Mouse (Mus musculus) forebrain, embryonic 13.5 days (tissue): Measurements from ENCODE around the gene Mthfd1. TPM values are rescaled to one million over a fixed set of nuclear protein-coding genes. Genes with fewer than 3 reads are reported as not detected.

Experiments
- ATAC-seq: fragments of 200-750 bp; cut with Nextera tagmentation; 2 replicates; pipeline ENCODE4 v1.8.0; 2017
- H3K27ac ChIP-seq: fragments of 300-500 bp; sonication (generic); 2 replicates; pipeline ENCODE4 v1.5.1; 2015; ENCODE audit warnings: inconsistent platforms, mild to moderate bottlenecking, moderate library complexity
- H3K27me3 ChIP-seq: fragments of 300-500 bp; sonication (generic); 2 replicates; pipeline ENCODE4 v1.6.1; 2015; ENCODE audit warnings: mild to moderate bottlenecking, inconsistent platforms
- H3K36me3 ChIP-seq: fragments of 300-500 bp; sonication (generic); 2 replicates; pipeline ENCODE4 v1.6.1; 2015; ENCODE audit warnings: mild to moderate bottlenecking, inconsistent platforms; ENCODE audit not compliant: poor library complexity, severe bottlenecking
- H3K4me1 ChIP-seq: fragments of 300-500 bp; sonication (generic); 2 replicates; pipeline ENCODE4 v1.6.1; 2015; ENCODE audit warnings: inconsistent platforms
- H3K4me2 ChIP-seq: fragments of 300-500 bp; sonication (generic); 2 replicates; pipeline ENCODE4 v1.6.1; 2015; ENCODE audit warnings: inconsistent platforms, mild to moderate bottlenecking, moderate library complexity
- H3K4me3 ChIP-seq: fragments of 300-500 bp; sonication (generic); 2 replicates; pipeline ENCODE4 v1.5.1; 2015; ENCODE audit warnings: mild to moderate bottlenecking, inconsistent platforms
- H3K9ac ChIP-seq: fragments of 300-500 bp; sonication (generic); 2 replicates; pipeline ENCODE4 v1.6.1; 2015; ENCODE audit warnings: mild to moderate bottlenecking, inconsistent platforms
- H3K9me3 ChIP-seq: fragments of 300-500 bp; sonication (generic); replicated peaks from 2 replicates; pipeline ENCODE4 v1.6.1; 2016; ENCODE audit warnings: inconsistent platforms
- WGBS: fragments of 180-500 bp; shearing (Covaris S2); methylation state at CpG from one replicate; pipeline ENCODE4 v1.1.7; 2015; 5-methylcytosine and 5-hydroxymethylcytosine counted together
- polyA plus RNA-seq: library from polyadenylated mRNA; unstranded; fragments of >200 nt; fragmentation: Nextera tagmentation; extraction: Ambion mirVana; gene quantifications from 2 replicates; pipeline ENCODE4 v1.2.1, GENCODE M21; 2015

The Mthfd1 gene
- polyA plus RNA-seq, 1 experiment from 2014 or later, result 48.0 TPM

DNA sequence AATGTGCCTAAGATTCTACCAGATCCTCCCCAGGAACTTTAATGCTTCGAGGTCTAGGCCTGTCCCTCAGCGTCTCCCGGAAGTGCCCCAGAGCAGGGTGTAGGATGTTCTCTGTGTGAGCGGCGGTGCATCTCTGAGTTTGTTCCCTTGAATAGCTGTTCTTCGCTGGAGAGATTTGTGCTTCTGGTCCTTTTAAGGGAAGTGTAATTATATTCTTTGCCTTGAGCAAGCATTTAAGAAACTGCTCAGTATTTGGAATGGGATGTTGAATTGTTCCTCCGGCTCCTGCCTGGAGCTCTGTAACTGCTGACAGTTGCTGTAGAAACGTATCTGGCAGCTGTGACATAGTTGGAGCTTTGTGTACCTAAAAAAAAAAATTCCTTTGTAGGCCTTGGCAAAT, 32.9 kb downstream of the Mthfd1 start:
- Histone ChIP-seq H3K9me3 (no peaks in the 10 kb centered on the region), H3K27me3 (no peaks in the 10 kb centered on the region), H3K27ac (peak overlapping the region; percentile 77), H3K4me2 (peak overlapping the region; percentile 16; the same call in 1 of the 2 replicates), H3K4me3 (no peak overlapping the region), H3K9ac (no peak overlapping the region), H3K36me3 (peaks cover 70% of the 10 kb centered on the region), H3K4me1 (peaks cover 19% of the 10 kb centered on the region)
- WGBS, result 28% methylated on average over 8 of the region's 8 CpGs
- peak; percentile 69; the same call in 1 of the 2 replicates for ATAC-seq

DNA sequence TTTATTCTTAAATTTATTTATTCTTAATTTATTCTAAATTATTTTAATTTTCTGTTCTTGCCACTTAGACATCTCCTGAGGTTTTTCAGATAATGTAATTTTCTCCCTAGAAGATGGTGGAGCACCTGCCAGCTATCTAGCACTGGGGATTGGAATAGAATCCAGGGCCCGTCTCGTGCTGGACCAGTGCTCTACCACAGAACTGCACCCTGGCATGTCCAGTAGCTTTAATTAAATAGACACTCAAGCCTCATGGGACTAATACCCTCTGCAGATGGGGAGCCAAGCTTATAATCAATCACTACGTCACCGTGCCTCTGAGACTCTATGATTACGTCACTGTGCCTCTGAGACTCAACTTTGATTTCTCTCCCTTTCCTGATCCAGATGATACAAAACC, 33.4 kb downstream of the Mthfd1 start:
- Histone ChIP-seq H3K27ac (peak overlapping the region; percentile 75), H3K4me1 (peaks cover 19% of the 10 kb centered on the region), H3K9me3 (no peaks in the 10 kb centered on the region), H3K4me3 (no peak overlapping the region), H3K9ac (no peak overlapping the region), H3K36me3 (peaks cover 65% of the 10 kb centered on the region), H3K27me3 (no peaks in the 10 kb centered on the region), H3K4me2 (no peak overlapping the region)
- 46% methylated on average over 5 of the region's 5 CpGs for WGBS
- peak; percentile 68 for ATAC-seq

DNA sequence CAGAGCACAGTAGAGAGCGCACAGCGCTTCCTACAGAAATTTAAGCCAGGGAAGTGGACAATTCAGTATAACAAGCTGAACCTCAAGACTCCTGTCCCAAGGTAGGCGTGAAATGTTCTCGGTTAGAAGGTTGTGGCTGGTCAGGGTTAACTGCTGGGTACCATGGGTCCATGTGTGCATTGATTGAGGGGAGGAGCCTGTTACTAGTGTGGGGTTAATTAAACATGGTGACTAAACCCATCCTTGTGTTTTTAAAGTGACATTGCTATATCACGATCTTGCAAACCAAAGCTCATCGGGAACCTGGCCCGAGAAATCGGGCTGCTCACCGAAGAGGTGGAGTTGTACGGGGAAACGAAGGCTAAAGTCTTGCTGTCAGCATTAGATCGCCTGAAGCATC, 34.3 kb downstream of the Mthfd1 start:
- H3K4me3 ChIP-seq, result no peak overlapping the region
- H3K9ac ChIP-seq, result no peak overlapping the region
- H3K36me3 ChIP-seq, result peaks cover 60% of the 10 kb centered on the region
- H3K4me1 ChIP-seq, result peaks cover 19% of the 10 kb centered on the region
- WGBS, result 91% methylated on average over 12 of the region's 12 CpGs
- H3K9me3 ChIP-seq, result no peaks in the 10 kb centered on the region
- no peak overlapping the region for H3K27ac ChIP-seq
- no peak for ATAC-seq
- no peak overlapping the region for H3K4me2 ChIP-seq
- H3K27me3 ChIP-seq, result no peaks in the 10 kb centered on the region

DNA sequence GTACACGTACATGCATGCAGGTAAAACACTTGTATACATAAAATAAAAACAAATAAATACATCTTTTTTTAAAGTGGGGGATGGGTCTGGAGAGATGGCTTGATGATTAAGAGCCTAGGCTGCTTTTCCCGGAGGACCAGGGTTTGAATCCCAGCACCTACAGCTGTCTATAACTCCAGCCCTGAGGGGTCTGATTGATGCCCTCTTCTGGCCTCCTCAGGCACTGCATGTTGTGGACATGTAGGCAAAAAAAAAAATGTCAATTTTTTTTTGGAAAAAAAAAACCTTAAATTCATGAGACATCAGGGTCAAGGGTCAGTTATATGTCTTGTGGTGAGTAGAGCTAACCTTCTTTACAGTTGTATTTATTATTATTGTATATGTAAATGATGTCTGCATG, 35.2 kb downstream of the Mthfd1 start:
- no peak overlapping the region for H3K27ac ChIP-seq
- 94% methylated on average over 2 of the region's 2 CpGs for WGBS

DNA sequence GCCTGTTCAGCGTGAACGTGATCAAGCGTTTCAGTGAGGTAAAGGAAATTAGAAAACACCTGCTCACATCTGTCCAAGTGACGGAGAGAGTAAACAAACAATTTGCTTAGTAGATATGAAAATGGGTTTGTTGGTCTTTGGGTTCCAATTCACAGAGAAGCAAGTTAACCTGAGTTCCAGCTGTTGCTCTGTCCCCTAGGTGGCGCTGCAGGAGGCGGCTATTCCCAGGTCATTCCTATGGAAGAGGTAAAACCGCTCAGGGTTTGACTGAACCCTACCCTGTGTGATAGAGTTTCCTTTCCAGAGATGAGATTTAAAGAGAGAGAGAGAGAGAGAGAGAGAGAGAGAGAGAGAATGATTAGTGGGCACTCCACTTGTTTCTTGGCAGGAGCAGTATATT, 38.1 kb downstream of the Mthfd1 start:
- no peaks in the 10 kb centered on the region for H3K27me3 ChIP-seq
- peaks cover 69% of the 10 kb centered on the region for H3K36me3 ChIP-seq
- no peak overlapping the region for H3K27ac ChIP-seq
- 57% methylated on average over 7 of the region's 7 CpGs for WGBS
- H3K9me3 ChIP-seq, result no peaks in the 10 kb centered on the region
- H3K9ac ChIP-seq, result no peak overlapping the region
- no peak overlapping the region for H3K4me3 ChIP-seq
- no peak overlapping the region for H3K4me2 ChIP-seq
- ATAC-seq, result no peak
- peaks cover 9% of the 10 kb centered on the region for H3K4me1 ChIP-seq

More for the DNA sequence above, 35.2 kb downstream of the Mthfd1 start:
- Histone ChIP-seq H3K4me2 (no peak overlapping the region), H3K4me1 (peaks cover 19% of the 10 kb centered on the region), H3K9me3 (no peaks in the 10 kb centered on the region), H3K36me3 (peaks cover 54% of the 10 kb centered on the region), H3K4me3 (no peak overlapping the region), H3K9ac (no peak overlapping the region), H3K27me3 (no peaks in the 10 kb centered on the region)
- ATAC-seq, result no peak

DNA sequence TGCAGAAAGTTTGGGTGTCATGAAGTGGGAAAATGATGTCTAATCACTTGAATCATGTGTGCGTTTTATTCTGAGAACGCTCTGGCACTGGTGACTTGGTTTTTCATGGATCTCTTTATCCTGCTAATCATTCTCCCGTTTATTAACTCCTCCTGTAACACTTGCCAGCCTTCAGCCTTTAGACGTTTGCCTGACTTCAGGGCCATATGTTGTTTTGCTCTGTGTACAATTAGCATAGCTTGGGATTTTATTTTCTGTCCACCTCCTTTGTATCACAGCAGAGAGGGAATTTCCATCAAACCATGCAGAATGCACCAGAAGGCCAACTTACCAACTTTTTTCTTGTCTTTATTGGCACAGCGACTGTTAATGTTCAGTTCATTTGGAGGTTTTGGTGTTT, 42.7 kb downstream of the Mthfd1 start:
- Histone ChIP-seq H3K9ac (no peak overlapping the region), H3K4me2 (no peak overlapping the region), H3K36me3 (peaks cover 56% of the 10 kb centered on the region), H3K9me3 (no peaks in the 10 kb centered on the region), H3K4me3 (no peak overlapping the region), H3K27ac (no peak overlapping the region), H3K4me1 (0 out of 2 replicates have a peak, but pooled peaks cover 3% of the 10 kb centered on the region), H3K27me3 (no peaks in the 10 kb centered on the region)
- 79% methylated on average over 5 of the region's 5 CpGs for WGBS
- peak; percentile 61; the same call in 1 of the 2 replicates for ATAC-seq

DNA sequence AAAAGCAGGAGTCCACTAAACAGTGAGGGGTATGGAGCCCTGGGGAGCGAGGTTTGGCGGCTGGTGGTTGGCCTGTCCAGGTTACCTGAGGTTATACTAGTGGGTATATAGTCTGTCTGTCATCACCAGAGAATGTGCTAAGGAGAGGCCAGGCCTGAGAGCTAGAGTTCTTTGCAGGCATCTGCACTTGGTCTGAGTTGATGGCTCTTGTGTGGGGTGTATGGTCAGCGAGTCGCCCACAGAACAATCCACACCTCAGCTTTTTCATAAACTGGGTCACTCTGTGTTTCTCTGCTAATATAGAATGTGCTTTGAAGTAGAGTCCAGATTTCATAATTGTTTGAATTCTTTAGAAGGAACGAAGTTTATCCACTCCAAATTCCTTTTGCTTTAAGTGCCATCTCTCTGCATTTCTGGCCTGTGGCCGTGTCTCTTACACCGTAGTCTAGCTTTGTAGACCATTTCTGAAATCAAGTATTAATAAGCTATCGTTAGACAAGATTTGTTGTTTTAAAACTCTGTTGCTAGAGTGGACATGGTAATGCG, 44.3 kb downstream of the Mthfd1 start:
- Histone ChIP-seq H3K4me2 (no peak overlapping the region), H3K4me1 (peaks cover 6% of the 10 kb centered on the region; the same call in 1 of the 2 replicates), H3K4me3 (no peak overlapping the region), H3K9me3 (no peaks in the 10 kb centered on the region), H3K9ac (no peak overlapping the region), H3K36me3 (peaks cover 62% of the 10 kb centered on the region), H3K27me3 (no peaks in the 10 kb centered on the region), H3K27ac (no peak overlapping the region)
- 95% methylated on average over 9 of the region's 9 CpGs for WGBS
- no peak for ATAC-seq

DNA sequence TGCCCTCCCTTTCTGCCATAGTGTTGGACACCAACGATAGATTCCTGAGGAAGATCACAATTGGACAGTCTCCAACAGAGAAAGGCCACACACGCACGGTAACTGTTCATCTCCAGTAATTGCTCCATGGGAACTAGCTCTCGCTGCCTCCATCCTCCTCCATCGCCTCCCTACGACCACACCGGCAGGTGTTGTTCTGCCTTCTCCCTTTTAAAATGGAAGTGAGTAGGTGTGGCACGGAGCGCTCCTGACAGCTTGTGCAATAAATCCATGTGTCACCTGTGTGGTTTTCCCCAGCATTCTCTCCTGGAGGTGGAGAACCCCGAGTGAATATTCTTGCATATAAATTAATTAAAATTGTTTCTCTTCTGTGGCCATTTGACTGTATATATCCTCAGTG, 45.3 kb downstream of the Mthfd1 start:
- Histone ChIP-seq H3K27ac (no peak overlapping the region), H3K9ac (no peak overlapping the region), H3K4me2 (no peak overlapping the region), H3K4me1 (peaks cover 6% of the 10 kb centered on the region; the same call in 1 of the 2 replicates), H3K9me3 (no peaks in the 10 kb centered on the region), H3K27me3 (no peaks in the 10 kb centered on the region), H3K36me3 (peaks cover 66% of the 10 kb centered on the region), H3K4me3 (no peak overlapping the region)
- ATAC-seq, result no peak
- WGBS, result 91% methylated on average over 10 of the region's 10 CpGs

DNA sequence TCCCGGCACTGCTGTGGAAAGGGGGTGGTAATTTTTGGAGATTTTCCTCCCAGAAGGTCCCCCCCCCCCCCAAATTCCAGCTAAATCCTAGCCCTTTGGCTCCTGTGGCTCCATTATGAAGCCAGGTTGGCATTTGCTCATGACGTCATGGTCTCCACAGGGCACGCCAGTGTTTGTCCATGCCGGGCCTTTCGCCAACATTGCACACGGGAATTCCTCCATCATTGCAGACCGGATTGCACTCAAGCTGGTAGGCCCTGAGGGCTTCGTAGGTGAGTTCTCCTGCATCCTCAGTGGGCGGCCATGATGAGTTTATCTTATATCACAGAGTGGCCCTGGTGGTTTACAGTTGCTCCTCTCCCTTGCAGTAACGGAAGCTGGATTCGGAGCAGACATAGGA, 48.4 kb downstream of the Mthfd1 start:
- ATAC-seq, result no peak
- Histone ChIP-seq H3K4me2 (no peak overlapping the region), H3K36me3 (peaks cover 48% of the 10 kb centered on the region), H3K9me3 (no peaks in the 10 kb centered on the region), H3K27me3 (no peaks in the 10 kb centered on the region), H3K9ac (no peak overlapping the region), H3K4me3 (no peak overlapping the region), H3K4me1 (peaks cover 13% of the 10 kb centered on the region), H3K27ac (0 out of 2 replicates have a peak overlapping the region, but pooled peaks have one; percentile 22)
- 90% methylated on average over 11 of the region's 11 CpGs for WGBS

DNA sequence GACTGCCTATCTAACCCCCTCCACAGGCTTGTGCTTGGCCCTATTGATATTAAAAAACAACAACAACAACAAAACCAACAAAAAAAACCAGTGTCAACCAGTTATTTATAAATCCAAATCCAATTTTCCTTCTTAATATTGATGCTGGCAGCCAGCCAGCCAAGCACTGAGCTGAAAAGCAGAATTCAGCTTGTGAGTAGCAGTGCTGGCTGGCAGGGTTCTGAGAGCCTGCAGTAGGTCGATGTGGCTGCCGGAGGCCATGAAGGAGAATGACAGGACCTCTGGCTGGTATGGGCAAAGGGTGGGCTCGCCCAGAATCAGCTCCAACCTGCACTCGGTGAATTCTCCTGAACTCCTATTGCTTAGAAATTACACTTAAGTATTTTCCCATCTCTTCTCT, 49.1 kb downstream of the Mthfd1 start:
- ATAC-seq, result no peak; the same call in 1 of the 2 replicates
- peak overlapping the region; percentile 35; the same call in 1 of the 2 replicates for H3K27ac ChIP-seq
- WGBS, result 54% methylated on average over 4 of the region's 4 CpGs

DNA sequence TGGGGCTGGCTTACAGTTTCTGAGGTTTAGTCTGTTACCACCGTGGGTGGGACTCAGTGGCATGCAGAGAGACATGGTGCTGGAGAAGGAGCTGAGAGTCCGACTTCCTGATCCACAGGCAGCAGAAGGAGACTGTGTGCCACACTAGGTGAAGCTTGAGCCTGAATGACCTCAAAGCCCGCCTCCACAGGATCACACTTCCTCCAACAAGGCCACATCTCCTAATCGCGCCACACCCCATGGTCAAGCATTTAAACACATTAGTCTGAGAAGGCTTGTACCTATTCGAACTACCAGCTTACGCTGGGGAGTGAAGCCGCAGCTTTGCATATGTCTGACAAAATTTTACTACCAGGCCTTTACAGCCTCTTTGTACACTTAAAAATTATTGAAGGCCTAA, 50.0 kb downstream of the Mthfd1 start:
- no peak overlapping the region for H3K27ac ChIP-seq
- no peaks in the 10 kb centered on the region for H3K27me3 ChIP-seq
- H3K4me3 ChIP-seq, result no peak overlapping the region
- H3K4me2 ChIP-seq, result no peak overlapping the region
- ATAC-seq, result no peak
- no peaks in the 10 kb centered on the region for H3K9me3 ChIP-seq
- no peak overlapping the region for H3K9ac ChIP-seq
- peaks cover 41% of the 10 kb centered on the region for H3K36me3 ChIP-seq
- peaks cover 13% of the 10 kb centered on the region for H3K4me1 ChIP-seq
- WGBS, result 93% methylated on average over 8 of the region's 8 CpGs

More for the DNA sequence above, 49.1 kb downstream of the Mthfd1 start:
- Histone ChIP-seq H3K9ac (no peak overlapping the region), H3K4me2 (no peak overlapping the region), H3K4me3 (no peak overlapping the region), H3K36me3 (peaks cover 41% of the 10 kb centered on the region), H3K27me3 (no peaks in the 10 kb centered on the region), H3K4me1 (peaks cover 13% of the 10 kb centered on the region), H3K9me3 (no peaks in the 10 kb centered on the region)

DNA sequence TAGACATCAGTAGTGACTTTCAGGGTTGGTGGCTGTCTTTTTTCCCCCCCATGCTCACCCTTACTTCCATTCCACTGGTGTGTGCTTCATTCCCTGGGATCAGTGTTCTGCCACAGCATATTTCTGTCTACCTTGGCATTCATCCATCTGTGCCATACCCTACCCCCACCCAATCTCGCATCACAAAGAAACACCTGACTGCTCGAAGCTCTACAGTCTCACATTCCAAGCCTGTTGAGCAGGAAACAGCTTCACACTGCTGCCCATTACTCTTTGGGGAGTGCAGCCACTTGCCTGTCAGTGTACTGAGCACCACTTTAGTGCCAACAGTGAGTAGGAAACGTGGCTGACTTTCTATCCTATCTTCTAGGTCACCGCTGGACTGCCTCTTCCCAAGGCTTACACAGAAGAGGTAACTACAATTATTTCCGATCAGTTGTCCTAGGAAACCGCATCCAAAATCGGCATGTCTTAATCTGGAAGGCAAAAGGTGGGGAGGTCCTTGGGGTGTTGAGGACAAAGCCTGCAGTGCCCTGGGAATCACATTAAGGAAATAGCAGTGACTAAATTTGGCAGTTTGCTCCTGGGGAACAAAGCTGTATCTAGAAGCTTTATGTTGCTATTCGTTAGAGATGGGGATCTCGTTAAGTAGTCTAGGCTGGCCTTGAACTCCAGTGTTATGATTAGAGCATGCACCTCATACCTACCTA, 51.9 kb downstream of the Mthfd1 start:
- Histone ChIP-seq H3K36me3 (peaks cover 38% of the 10 kb centered on the region), H3K4me2 (no peak overlapping the region), H3K4me1 (peaks cover 13% of the 10 kb centered on the region), H3K27me3 (no peaks in the 10 kb centered on the region), H3K27ac (no peak overlapping the region; the same call in 1 of the 2 replicates), H3K9me3 (no peaks in the 10 kb centered on the region), H3K9ac (no peak overlapping the region), H3K4me3 (no peak overlapping the region)
- 63% methylated on average over 9 of the region's 9 CpGs for WGBS
- no peak for ATAC-seq
